Mouse (Mus musculus): ENCODE results near the gene Sfxn5.

DNA sequence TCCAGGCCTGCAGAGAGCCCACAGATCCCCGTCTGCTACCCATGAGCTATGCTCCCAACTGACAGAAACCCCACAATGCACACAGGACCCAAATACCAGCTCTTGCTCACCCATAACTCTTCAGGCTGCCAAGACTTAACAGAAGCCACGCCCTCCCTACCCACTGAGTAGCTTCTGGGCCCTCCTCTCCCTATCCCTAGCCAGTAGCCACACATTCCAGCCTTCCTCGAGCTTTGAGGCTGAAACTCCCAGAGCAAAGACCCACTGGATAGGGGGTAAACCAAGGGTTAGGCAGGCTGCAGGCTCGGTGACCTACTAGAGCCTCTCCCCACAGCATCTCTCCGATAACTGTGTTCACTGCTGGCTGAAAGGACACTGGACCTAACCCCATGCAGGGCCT, 35.5 kb upstream of the Sfxn5 start:
- TF ChIP-seq CTCF (IDR thresholded peaks at IDR 0.05; ENCODE audit: low read depth) (no peak), EP300 (IDR thresholded peaks at IDR 0.05; ENCODE audit: low read depth) (no peak)

Measured in liver, embryonic 14.5 days (tissue).